Mouse (Mus musculus): ENCODE results near the gene Dusp1. TPM values are rescaled to one million over a fixed set of nuclear protein-coding genes. Genes with fewer than 3 reads are reported as not detected.

The Dusp1 gene
- total RNA-seq, 2 experiments from 2014 or later = 58.0 to 65.6 TPM

DNA sequence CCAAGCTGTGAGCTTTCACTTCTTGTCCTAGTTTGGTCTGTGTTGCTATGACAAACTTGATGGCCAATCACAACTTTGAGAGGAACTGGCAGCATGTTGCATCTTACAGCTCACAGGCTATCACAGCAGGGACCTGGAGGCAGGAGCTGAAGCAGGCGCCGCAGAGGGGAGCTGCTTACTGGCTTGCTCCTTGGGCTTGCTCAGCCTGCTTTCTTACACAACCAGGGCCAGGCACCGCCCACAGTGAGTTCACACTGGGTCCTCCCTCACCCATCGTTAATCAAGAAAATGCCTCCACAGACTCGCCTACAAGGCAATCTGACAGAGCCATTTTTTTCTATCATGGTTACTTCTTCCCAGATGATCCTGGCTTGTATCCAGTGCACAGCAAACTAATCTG, 74.7 kb downstream of the Dusp1 start:
- intact Hi-C loops (cut with DNase I) = no loop called here
- no peak overlapping the region for H3K4me3 ChIP-seq
- no peak for DNase-seq (ENCODE audit: extremely low spot score in 1 of 2, low spot score in 2 of 2)

DNA sequence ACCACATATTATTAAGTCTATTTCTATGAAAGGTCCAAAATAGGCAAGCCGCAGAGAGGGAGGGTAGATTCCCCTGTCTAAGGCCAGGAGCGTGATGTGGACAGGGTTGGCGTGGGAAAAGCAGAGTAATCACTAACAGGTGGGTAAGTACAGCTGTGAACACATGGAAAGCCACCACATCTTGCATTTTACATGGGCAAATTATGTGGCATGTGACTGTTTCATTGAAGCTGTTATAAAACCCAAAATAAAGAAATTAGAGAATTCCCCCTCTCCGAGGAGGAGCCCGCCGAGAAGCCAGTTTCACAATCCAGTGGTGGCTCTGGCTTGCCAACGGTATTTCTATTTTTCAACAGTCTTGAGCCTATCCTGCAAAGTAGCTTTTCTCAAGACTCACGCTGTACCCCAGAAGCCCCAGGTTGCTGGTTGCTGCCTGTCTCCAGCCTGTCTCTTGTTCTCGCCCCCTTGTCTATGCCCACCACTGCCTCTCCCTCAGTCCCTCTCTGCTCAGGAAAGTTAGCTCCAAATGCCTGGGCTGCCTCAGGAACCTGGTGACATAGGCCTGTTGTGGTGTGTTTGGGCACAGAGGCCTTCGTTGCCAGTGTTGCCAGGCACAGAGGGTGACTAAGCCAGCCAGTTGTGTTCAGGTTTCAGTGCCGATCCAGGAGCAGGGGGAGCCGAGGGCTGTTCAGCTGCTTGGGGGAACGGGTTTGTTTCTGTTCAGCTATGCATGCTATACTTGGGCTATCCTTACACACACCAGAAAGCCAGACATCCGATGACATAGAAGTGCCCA, 77.1 kb downstream of the Dusp1 start:
- no peak for TF ChIP-seq CTCF (IDR thresholded peaks at IDR 0.05)
- H3K4me3 ChIP-seq = no peak overlapping the region
- H3K27ac ChIP-seq = no peak overlapping the region
- no peak for DNase-seq (ENCODE audit: extremely low spot score in 1 of 2, low spot score in 2 of 2)
- intact Hi-C loops (cut with DNase I) = no loop called here

More for the DNA sequence above, 74.7 kb downstream of the Dusp1 start:
- no peak for TF ChIP-seq CTCF (IDR thresholded peaks at IDR 0.05)
- H3K27ac ChIP-seq = no peak overlapping the region

DNA sequence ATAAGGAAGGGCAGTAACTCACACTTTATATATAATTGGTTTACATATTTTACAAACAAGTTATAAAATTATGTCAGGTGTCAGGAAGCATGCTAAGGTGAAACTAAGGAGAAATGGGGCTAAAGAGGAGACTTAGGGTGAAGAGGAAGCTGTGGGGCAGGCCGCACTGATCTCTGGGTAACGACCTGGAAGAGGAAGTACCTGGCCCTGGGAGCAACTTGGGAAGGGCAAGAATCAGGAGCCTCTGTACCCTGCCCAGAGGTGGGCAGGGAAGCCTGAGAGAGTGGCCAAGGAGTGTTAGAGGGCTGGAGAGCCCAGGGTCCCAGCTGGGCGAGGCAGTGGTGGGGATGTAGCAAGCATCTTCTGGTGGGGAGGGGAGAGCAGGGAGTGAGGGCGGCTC, 81.0 kb downstream of the Dusp1 start:
- Histone ChIP-seq H3K4me3 (no peak overlapping the region), H3K27ac (no peak overlapping the region)
- intact Hi-C loops (cut with DNase I) = no loop called here
- no peak for DNase-seq (ENCODE audit: extremely low spot score in 1 of 2, low spot score in 2 of 2)
- TF ChIP-seq CTCF (IDR thresholded peaks at IDR 0.05) = no peak

DNA sequence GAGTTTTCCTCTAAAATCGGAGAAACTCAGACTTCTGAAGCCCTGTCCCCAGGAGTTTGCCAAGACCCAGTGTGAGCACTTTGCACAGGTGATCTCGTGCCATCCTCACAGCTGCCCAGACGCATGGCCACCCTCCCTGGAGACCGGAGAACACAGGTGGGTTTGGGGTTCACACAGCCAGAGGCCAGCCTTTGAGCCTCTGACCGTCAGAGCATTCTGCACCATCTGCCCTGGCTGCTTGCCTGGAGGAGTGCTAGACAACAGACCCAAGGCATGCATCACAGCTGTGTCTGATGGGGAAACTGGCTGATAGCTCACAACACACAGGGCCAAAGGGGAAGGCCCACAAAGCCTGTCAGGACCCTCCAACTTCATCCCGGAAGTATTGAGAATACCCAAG, 82.3 kb downstream of the Dusp1 start:
- DNase-seq (ENCODE audit: extremely low spot score in 1 of 2, low spot score in 2 of 2) = no peak
- intact Hi-C loops (cut with DNase I) = no loop called here
- no peak overlapping the region for H3K27ac ChIP-seq
- no peak for TF ChIP-seq CTCF (IDR thresholded peaks at IDR 0.05)
- no peak overlapping the region for H3K4me3 ChIP-seq

DNA sequence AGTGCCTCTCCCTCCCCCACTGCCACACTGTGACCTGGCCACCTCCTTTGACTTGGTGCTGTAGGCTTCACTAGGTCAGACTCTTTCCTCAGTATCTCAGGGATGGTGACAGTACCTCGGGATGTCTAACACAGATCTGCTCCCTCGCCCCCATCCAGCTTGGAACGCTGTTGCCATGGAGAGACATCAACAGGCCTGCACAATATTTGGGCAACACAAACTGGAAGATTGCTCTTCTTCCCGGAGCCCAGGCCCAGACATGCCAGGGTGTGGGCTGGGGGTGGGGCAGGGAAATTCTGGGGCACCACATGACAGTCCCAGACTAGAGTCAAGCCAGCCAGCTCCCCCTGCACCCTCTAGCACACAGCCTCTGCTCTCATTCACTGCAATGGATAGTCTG, 83.3 kb downstream of the Dusp1 start:
- intact Hi-C loops (cut with DNase I) = no loop called here
- no peak for TF ChIP-seq CTCF (IDR thresholded peaks at IDR 0.05)
- H3K27ac ChIP-seq = no peak overlapping the region
- no peak overlapping the region for H3K4me3 ChIP-seq
- DNase-seq (ENCODE audit: extremely low spot score in 1 of 2, low spot score in 2 of 2) = no peak

DNA sequence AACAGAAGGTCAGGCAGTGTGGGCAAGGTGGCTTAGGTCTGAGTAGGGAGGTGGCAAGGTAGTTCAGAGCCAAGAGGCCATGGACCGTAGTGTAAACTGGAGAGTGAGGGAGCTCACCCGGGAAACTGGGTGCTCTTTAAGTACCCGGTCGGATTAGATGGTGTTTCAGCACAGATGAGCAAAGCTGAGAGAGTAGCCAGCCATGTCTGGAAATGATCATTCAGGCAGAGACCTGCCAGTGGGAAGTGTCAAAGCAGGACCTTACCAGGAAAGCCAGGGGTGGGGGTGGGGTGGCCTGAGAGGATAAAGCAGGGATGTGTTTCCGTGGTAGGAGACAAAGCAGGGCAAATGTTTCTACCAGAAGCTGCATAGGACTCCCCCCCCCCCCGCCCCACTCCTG, 85.1 kb downstream of the Dusp1 start:
- no peak for TF ChIP-seq CTCF (IDR thresholded peaks at IDR 0.05)
- intact Hi-C loops (cut with DNase I) = no loop called here
- no peak for DNase-seq (ENCODE audit: extremely low spot score in 1 of 2, low spot score in 2 of 2)
- no peak overlapping the region for H3K27ac ChIP-seq
- H3K4me3 ChIP-seq = no peak overlapping the region

DNA sequence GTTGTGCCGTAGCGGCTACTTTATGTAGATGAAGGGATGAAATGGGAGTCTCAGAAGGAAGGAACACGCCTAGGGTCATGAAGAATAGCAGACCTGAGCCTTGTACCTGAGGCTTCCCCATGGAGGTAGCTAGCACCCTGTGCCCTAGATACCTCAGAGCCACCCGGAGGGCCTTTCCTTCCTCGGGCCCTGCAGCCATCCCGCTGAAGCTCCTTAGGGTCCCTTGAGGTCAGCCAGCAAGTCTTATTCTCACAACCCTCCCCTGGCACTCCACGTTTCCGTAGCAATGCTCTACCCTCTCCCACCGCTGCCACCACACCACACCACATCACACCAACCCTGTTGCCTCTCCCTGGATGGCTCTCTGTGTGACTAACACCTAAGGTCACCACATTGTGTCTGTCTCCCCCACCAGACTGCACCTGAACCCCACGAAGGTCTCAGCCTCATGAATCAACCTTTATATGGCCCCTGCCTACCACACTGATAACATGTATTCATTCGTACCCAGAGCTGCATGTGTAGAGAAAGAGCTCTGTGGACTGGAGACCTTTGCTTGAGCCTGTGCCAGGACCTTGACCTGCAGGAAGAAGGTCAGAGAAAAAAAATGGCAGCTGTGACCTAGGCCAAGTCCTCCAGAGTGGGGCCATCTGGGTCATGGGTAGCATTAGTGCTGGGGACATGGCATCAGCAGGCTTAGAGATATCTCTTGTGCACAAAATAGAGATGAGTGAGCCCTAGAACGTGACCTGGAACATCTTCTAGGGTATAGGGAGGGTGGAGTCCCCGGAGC, 93.6 kb downstream of the Dusp1 start:
- TF ChIP-seq CTCF (IDR thresholded peaks at IDR 0.05) = no peak
- Histone ChIP-seq H3K27ac (no peak overlapping the region), H3K4me3 (no peak overlapping the region)
- intact Hi-C loops (cut with DNase I) = no loop called here
- no peak for DNase-seq (ENCODE audit: extremely low spot score in 1 of 2, low spot score in 2 of 2)

DNA sequence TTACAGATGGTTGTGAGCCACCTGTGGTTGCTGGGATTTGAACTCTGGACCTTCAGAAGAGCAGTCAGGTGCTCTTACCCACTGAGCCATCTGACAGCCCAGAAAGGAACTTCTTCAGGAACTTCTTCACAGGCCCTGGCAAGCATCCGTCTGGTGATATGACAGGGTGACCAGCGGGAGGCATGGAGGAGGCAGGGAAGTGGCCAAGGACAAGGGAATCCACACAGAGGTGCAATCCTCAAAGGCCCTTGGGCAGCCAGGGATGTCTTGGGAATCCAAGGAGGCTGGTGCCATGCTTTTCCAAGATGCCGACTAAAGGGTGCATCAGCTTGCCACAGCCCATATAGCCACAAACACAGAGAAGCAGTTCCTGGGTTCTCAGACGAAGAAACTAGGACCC, 94.3 kb downstream of the Dusp1 start:
- Histone ChIP-seq H3K27ac (no peak overlapping the region), H3K4me3 (no peak overlapping the region)
- TF ChIP-seq CTCF (IDR thresholded peaks at IDR 0.05) = no peak
- no peak for DNase-seq (ENCODE audit: extremely low spot score in 1 of 2, low spot score in 2 of 2)
- intact Hi-C loops (cut with DNase I) = no loop called here

DNA sequence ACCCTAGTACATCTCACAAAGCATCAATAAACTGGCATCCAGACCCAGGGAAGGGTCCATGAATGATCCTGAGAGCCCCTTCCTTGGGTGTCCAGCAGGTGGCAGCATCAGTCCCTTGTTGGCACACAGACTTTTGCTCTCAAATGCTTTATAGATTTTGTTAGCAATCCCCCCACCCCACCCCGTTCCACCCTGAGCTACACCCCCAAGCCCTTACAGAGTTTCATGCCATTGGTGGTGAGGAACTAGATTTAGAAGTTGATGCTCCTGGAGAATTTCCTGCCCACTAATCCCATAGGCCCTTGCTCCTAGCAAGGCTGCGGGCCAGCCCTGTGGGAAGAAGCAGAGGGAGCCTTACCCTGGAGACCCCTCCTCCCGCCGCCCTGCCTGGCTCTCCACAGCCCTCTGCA, 95.2 kb downstream of the Dusp1 start:
- Histone ChIP-seq H3K4me3 (no peak overlapping the region), H3K27ac (peak overlapping the region; percentile 63)
- DNase-seq (ENCODE audit: extremely low spot score in 1 of 2, low spot score in 2 of 2) = peak; percentile 73 to 75
- TF ChIP-seq CTCF (IDR thresholded peaks at IDR 0.05) = peak; percentile 81
- intact Hi-C loops (cut with DNase I) = loop anchor here (1.0 kb wide), 2 partner anchors 42 to 172 kb away; no protein-coding TSS in a partner anchor

DNA sequence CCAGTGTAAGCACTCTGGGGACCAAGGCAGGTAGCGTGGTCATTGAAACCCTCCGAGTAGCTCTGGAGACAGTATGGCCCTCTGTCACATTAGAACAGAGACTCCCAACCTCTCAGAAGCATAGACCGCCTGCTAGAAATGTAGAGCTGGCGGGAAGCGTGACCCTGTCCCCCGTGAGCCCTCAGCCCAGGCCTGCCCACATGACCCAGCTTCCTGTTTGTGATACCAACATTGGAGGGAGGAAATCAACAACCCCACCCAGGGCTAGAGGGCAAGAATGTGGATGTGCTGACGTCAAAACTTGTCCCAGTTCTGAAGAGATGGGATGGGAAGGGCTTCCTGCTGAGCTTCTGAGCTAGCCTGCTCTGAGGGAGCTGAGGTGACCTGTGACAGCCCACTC, 97.0 kb downstream of the Dusp1 start:
- no peak for TF ChIP-seq CTCF (IDR thresholded peaks at IDR 0.05)
- intact Hi-C loops (cut with DNase I) = loop anchor here (5.0 kb wide), 2 partner anchors 317 to 422 kb away; partner anchors contain the start of gene Bnip1
- H3K27ac ChIP-seq = peak overlapping the region; percentile 54

DNA sequence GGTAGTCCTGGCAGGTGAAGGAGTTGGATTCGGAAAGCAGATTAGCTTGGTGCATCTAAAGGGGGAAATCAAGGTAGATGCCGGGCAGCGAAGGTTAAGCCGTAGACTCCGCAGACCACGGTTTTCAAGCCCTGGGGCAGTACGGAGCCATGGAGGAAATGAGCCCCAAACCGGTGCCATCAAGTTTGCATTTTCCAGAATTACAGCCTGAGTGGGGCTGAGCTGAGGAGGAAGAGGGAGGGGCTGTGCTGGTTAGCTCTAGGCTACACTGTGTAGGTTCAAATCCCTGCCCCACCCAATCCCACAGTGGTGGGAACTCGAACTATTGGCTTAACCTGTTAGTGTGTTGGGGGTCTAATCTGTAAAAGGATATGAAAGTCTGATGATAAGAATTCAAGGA, 97.4 kb downstream of the Dusp1 start:
- TF ChIP-seq CTCF (IDR thresholded peaks at IDR 0.05) = no peak
- no peak for DNase-seq (ENCODE audit: extremely low spot score in 1 of 2, low spot score in 2 of 2)
- intact Hi-C loops (cut with DNase I) = loop anchor here (5.0 kb wide), 2 partner anchors 318 to 423 kb away; partner anchors contain the start of gene Bnip1
- H3K4me3 ChIP-seq = no peak overlapping the region
- peak overlapping the region; percentile 54 for H3K27ac ChIP-seq

More for the DNA sequence above, 97.0 kb downstream of the Dusp1 start:
- no peak for DNase-seq (ENCODE audit: extremely low spot score in 1 of 2, low spot score in 2 of 2)
- H3K4me3 ChIP-seq = no peak overlapping the region; the same call in 1 of the 2 replicates

DNA sequence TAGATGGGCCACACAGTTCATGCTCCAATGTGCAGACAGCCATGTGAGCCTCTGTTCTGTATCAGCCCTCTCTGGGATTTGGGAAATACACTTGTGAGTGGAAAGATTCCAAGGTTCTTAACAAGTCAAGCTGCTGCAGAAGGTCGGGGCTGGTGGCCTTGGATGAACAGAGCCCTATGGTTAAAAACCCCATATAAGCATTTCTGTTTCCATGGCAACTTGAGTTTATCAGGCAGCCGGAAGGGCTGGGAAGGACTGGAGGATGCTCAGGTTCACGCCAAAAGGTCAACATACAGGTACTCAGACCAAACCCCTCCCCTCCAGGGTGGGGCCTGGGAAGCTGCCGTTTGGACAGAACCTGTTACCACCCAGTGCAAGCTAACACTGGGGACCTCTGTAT, 97.9 kb downstream of the Dusp1 start:
- Histone ChIP-seq H3K4me3 (no peak overlapping the region), H3K27ac (peak overlapping the region; percentile 54; the same call in 1 of the 2 replicates)
- no peak for TF ChIP-seq CTCF (IDR thresholded peaks at IDR 0.05)
- intact Hi-C loops (cut with DNase I) = loop anchor here (5.0 kb wide), 2 partner anchors 318 to 423 kb away; partner anchors contain the start of gene Bnip1
- DNase-seq (ENCODE audit: extremely low spot score in 1 of 2, low spot score in 2 of 2) = no peak
